Mouse (Mus musculus) cerebellum, postnatal 14 days (tissue): ENCODE data around the gene Klk1b3.
A peak's percentile ranks its signal among the peaks of the same experiment; 100 is the strongest.
"Not testable (repeated sequence)": the region's sequence is repeated elsewhere in the genome, so short reads cannot be mapped to it uniquely, and the experiment has no call there.

Source experiments
- DNase-seq, 2 experiments: peaks; one replicate each; pipeline ENCODE4 v3.0.0; 2021; ENCODE audit warnings: mixed read lengths in 2 of 2

The Klk1b3 gene

GRCm38 (mm10) chr7:44197891-44198290 is at the start of gene Klk1b3:
Klk1b3 (plus strand) TSS chr7:44198191.
- DNase-seq = no peak

DNA sequence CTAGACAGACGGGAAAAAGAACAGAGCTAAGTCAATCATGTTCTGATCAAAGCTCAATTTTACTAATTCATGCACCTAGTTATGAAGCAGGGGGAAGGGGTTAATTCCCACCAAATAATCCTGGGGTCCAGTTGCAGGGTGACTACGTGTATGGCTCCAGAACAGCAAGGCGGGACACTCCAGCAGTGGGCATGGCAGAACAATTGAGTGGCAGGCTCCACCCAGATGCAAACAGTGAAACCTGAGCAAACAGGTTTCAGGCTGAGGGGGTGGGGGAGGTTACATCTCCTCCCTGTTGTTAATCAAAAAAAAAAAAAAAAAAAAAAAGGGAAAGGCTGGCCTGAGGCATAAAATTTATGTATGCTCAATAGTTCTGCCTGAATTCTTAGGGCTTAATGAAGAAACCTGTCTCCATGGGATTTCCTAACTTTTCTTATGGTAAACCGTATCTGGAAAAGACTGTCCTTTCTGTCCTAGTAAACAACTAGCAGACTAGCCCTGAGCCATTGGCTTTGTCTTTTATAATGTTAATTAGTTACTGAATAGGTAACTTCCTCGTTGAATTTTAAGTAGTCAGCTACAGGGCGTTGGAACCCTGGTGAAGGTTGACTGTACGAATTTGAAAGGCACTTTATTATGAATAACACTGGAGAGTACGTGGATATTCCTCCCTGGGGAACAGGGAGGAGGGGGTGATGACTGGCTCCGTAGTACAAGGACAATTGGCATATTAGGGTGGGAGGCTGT is 18.5 kb upstream of the Klk1b3 start:
- DNase-seq = no peak

GRCm38 (mm10) chr7:44186516-44186915 is 11.5 kb upstream of the Klk1b3 start:
- not testable (repeated sequence) for DNase-seq

- DNase-seq = not testable (repeated sequence)
These were observed 10.1 kb upstream of the Klk1b3 start, which contains the start of gene Klk1b24 for GRCm38 (mm10) chr7:44187936-44188335. Klk1b24 (plus strand) TSS chr7:44188236.

- not testable (repeated sequence) for DNase-seq
These were observed 4.5 kb upstream of the Klk1b3 start for GRCm38 (mm10) chr7:44193466-44193865.

DNA sequence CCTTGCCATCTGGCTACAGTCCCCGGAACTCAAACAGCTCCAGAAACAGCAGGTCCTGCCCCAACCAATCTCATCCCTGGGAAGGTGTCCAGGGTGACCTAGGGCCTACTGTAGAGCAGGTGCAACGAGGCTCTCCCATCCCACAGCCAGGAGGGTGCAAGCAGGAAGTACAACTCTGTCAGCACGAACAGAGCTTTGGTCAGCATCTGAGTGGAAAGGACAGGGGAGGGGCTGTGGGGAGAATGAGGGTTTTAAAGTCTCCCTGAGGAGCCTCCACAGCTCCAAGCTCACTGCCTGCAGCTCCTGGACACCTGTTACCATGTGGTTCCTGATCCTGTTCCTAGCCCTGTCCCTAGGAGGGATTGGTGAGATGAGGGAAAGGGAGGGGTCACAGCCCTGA is 9.1 kb downstream of the Klk1b3 start, which contains the start of gene Klk1b4:
Klk1b4 (plus strand) TSS at position 301 of the 400 bp plus-strand sequence.
- not testable (repeated sequence) for DNase-seq

- no peak for DNase-seq
These were observed 10.3 kb downstream of the Klk1b3 start for GRCm38 (mm10) chr7:44208307-44208706.

DNA sequence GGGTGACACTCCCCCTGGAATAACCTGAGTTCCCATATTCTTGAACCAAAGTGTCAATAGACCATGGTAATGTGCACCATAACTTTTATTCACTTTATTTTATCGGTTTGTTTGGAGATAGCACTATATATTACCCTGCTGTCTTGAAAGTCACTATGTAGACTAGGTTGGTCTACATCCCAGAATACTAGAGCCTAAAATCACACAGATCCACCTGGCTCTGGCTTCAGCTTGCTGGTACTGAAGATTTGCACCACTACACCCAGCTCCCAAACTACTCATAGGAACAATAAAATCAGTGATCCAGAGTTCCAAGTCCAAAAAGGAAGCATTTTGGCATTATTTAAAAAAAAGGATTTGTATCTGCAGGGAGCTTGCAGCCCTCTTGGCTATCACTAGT is 17.7 kb downstream of the Klk1b3 start, which contains the start of gene Klk1b5:
Klk1b5 (plus strand) TSS at position 301 of the 400 bp plus-strand sequence.
- DNase-seq = no peak

- not testable (repeated sequence) for DNase-seq
These were observed 23.6 kb downstream of the Klk1b3 start for GRCm38 (mm10) chr7:44221601-44222000.

- not testable (repeated sequence) for DNase-seq
These were observed 24.3 kb downstream of the Klk1b3 start for GRCm38 (mm10) chr7:44222335-44222734.

DNA sequence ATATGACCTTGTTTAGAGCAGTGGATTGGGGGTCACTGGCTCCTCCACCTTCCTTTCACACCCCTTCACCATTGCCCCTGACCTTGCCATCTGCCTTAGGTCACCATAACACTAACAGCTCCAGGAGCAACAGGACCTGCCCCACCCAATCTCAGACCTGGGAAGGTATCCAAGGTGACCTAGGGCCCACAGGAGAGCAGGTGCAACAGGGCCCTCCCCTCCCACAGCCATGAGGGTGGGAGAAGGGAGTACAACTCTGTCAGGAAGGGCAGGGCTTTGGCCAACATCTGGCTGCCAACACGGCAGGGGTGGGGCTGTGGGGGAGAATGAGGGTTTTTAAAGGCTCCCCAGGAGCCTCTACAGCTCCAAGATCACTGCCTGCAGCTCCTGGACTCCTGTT is 27.1 kb downstream of the Klk1b3 start, which contains the start of gene Klk1:
Klk1 (plus strand) TSS at position 285 of the 400 bp plus-strand sequence.
- no peak for DNase-seq

- DNase-seq = no peak
These were observed 37.9 kb downstream of the Klk1b3 start, which contains the start of gene Gm36864 for GRCm38 (mm10) chr7:44235909-44236308. Gm36864 (plus strand) TSS chr7:44236177.

DNA sequence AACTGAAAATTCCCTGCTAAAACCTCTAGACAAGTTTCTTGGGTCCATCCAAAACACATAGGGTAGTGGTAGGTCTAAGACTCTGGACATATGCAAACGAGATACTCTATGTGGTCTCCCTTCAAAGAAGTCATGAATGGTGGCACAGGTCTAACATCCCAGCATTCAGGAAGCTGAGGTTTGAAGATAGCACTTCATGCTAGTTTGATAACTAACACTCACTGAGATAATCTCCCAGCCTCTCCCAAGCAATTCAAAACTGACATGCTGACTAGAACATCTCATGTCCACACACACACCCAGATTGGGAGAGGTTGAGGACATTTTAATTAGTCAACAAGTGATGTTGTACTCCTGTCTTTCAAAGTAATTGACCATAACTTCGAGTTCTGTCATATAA is 41.9 kb downstream of the Klk1b3 start:
- no peak for DNase-seq

DNA sequence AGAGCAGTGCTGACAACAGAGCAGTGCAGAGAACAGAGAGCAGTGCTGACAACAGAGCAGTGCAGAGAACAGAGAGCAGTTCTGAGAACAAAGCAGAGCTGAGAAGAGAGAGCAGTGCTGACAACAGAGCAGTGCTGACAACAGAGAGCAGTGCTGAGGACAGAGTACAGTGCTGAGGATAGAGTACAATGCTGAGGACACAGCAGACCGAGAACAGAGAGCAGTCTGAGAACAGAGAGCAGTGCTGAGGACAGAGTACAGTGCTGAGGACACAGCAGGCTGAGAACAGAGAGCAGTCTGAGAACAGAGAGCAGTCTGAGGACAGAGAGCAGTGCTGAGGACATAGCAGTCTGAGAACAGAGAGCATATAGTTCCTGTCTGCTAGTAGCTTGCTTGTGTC is 42.7 kb downstream of the Klk1b3 start:
- DNase-seq = no peak

- no peak for DNase-seq
These were observed 43.2 kb downstream of the Klk1b3 start for GRCm38 (mm10) chr7:44241163-44241562.

DNA sequence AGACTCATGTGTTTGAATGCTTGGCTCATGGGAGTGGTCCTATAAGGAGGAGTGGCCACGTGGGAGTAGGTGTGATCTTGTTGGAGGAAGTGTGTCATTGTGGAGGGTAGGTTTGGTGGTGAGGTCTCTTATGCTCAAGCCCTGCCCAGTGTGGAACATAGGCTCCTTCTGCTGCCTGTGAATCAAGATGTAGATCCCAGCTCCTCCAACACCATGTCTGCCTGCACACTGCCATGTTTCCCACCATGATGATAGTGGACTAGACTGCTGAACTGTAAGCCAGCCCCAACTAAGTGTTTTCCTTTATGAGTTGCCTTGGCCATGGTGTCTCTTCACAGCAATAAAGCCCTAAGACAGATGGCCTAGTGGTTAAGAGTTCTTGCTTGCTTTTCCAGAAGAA is 46.1 kb downstream of the Klk1b3 start:
- no peak for DNase-seq

- peak; percentile 96 for DNase-seq
These were observed 48.3 kb downstream of the Klk1b3 start, which contains the start of the genes 1700028J19Rik and 2410002F23Rik for GRCm38 (mm10) chr7:44246055-44246983. 1700028J19Rik (minus strand) TSS chr7:44246695. 2410002F23Rik (plus strand) TSS chr7:44246722.

GRCm38 (mm10) chr7:44246984-44247470 is 49.0 kb downstream of the Klk1b3 start:
- peak in 1 of 2 experiments; percentile 76 for DNase-seq

DNA sequence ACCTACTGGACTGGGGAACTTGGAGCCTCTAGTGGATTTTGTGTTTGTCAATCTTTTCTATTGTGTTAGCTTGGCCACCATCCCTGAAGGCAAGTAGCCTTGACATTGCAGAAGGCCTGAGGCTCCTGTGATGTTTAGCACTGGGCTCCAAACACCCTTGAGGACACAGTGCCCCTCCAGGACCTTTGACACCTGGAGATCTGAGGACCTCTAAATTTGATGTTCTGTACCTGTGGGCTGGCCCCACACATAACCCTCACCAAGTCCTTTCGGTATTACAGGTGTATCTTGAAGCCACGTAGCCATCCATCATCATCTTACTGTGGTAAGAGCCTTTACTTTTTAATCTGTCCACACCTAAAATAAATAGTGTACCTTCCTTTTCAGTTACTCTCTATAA is 50.0 kb downstream of the Klk1b3 start:
- DNase-seq = no peak

DNA sequence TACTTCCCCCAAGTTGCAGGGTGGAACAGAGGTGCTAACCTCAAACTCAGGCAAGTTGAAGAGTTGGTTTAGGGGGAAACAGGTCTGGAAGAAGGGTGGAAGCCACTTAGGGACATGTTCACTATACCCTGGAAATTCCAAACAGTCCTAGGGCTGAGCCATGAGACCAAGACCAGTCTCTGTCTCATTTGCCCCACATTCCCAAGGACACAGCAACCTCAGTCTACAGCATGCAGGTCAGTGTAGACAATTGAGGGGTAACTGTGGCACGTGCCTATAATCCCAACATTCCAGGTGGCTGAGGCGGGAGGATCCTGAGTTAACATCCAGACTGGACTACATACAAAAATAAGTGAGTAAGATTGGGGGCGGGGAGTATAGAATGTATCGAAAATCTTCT is 51.3 kb downstream of the Klk1b3 start:
- DNase-seq = no peak

DNA sequence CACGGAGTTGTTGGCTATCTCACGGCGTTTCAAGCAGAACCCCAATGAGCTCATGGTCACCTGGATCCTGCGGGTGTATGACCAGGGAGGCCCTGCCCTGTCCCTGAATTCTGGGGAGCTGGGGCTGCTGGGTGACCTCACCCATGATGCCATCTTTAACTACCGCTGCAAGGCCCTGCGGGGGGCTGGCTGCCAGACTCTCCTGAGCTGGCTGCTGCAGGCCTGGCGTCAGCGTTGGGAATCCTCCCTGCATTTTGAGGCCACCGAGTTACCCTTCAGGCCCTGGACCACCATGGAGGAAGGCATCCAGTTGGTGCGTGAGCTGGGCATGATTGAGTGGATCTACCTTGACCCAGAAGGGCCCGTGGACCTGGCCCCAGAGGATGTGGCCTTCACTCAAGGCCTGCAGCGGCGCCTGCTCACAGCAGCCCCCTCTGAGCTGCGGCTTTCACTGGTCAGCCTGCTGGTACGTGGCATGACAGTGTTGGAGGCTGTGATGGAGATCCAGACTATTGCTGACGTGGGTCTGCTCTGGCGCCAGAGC is 52.8 kb downstream of the Klk1b3 start:
- not testable (repeated sequence) for DNase-seq
